7 mouse cellular contexts compared by ENCODE assay signal in genomic region chr2:18607088-18607487, GRCm38 (mm10).
DNase-seq lines count a peak whose midpoint lies in the region; ATAC-seq and TF ChIP-seq lines count a peak whose summit lies in the region.

No protein-coding gene starts in this region.

- no peaks in the 10 kb centered on the region for H3K36me3 ChIP-seq in megakaryocyte, embryonic 14.5 days (replicated peaks; ENCODE audit: low read length)
- no peaks in the 10 kb centered on the region for H3K36me3 ChIP-seq in heart, embryonic 14.5 days (ENCODE audit: control insufficient read depth, insufficient read depth, low read length)

- 15% methylated on average over 6 of the region's 6 CpGs for WGBS in heart, embryonic 14.5 days
- 60% methylated on average over 6 of the region's 6 CpGs for WGBS in cerebellum, adult 2 months

- no peak for TF ChIP-seq POLR2A in cerebellum, adult 2 months (IDR thresholded peaks at IDR 0.05; ENCODE audit: borderline replicate concordance, insufficient read depth, low read length)

- H3K27ac ChIP-seq in heart, embryonic 14.5 days (replicated peaks in 1 of 2; ENCODE audit: control insufficient read depth in 1 of 2, insufficient read depth in 1 of 2, low read depth in 2 of 2, low read length in 2 of 2): no peak overlapping the region
- no peak overlapping the region for H3K27ac ChIP-seq in cerebellum, adult 2 months (ENCODE audit: insufficient read depth, low read length)

- H3K4me1 ChIP-seq in megakaryocyte, embryonic 14.5 days: peaks cover 20% of the 10 kb centered on the region
- H3K4me1 ChIP-seq in heart, embryonic 14.5 days (ENCODE audit: control insufficient read depth in 2 of 2, insufficient read depth in 2 of 2, low read length in 2 of 2): peaks cover 7 to 10% of the 10 kb centered on the region in 2 experiments; a peak in 3 of 4 replicates
- H3K4me1 ChIP-seq in cerebellum, adult 2 months (ENCODE audit: control insufficient read depth, insufficient read depth, low read length): no peaks in the 10 kb centered on the region

- no peak for DNase-seq in left cerebral cortex, adult 11 months (ENCODE audit: low spot score)
- no peak for DNase-seq in cerebellum, adult 2 months
- DNase-seq in spleen, adult 12 weeks (ENCODE audit: low spot score): no peak

- no peak overlapping the region; the same call in 1 of the 2 replicates for H3K9ac ChIP-seq in heart, embryonic 14.5 days (ENCODE audit: low read length)

- H3K27me3 ChIP-seq in megakaryocyte, embryonic 14.5 days (replicated peaks): peaks cover 24% of the 10 kb centered on the region
- H3K27me3 ChIP-seq in heart, embryonic 14.5 days (ENCODE audit: control insufficient read depth, insufficient read depth, low read length): peaks cover 45% of the 10 kb centered on the region
- H3K27me3 ChIP-seq in cerebellum, adult 2 months (ENCODE audit: control insufficient read depth, insufficient read depth, low read length): no peaks in the 10 kb centered on the region

- peak overlapping the region; percentile 94 for H3K4me2 ChIP-seq in heart, embryonic 14.5 days (ENCODE audit: low read length)

- H3K4me3 ChIP-seq in megakaryocyte, embryonic 14.5 days (replicated peaks): peak overlapping the region; percentile 91
- H3K4me3 ChIP-seq in heart, embryonic 14.5 days (ENCODE audit: control insufficient read depth in 1 of 2, insufficient read depth in 1 of 2, low read depth in 1 of 2, low read length in 2 of 2): peak overlapping the region in 1 of 2 experiments; percentile 53; a peak in 3 of 4 replicates
- no peak overlapping the region for H3K4me3 ChIP-seq in cerebellum, adult 2 months (replicated peaks; ENCODE audit: insufficient read depth, low read depth, low read length)

- no peak for ATAC-seq in megakaryocyte, adult 5-6 weeks (ENCODE audit: poor library complexity, severe bottlenecking)
- ATAC-seq in heart, embryonic 14.5 days (ENCODE audit: insufficient number of reproducible peaks, insufficient read depth, low FRiP score, low read depth): no peak
- peak; percentile 18; the same call in 1 of the 2 replicates for ATAC-seq in megakaryocyte progenitor cell, adult 5-6 weeks (replicated peaks; ENCODE audit: poor library complexity)

- 0 out of 2 replicates have a peak, but pooled peaks cover 4% of the 10 kb centered on the region for H3K9me3 ChIP-seq in megakaryocyte, embryonic 14.5 days
- H3K9me3 ChIP-seq in heart, embryonic 14.5 days (ENCODE audit: control insufficient read depth, low read length): no peaks in the 10 kb centered on the region

- no peak for TF ChIP-seq CTCF in cerebellum, adult 2 months (IDR thresholded peaks at IDR 0.05; ENCODE audit: borderline replicate concordance, insufficient read depth, low read depth, low read length)
